Mouse (Mus musculus) liver, postnatal 0 days (tissue): ENCODE measurements around the gene Vamp5.

Source experiments
- CTCF ChIP-seq: sonication (generic); IDR thresholded peaks from 2 replicates; pipeline ENCODE4 v1.5.1; 2016; ENCODE audit warnings: antibody characterized with exemption, low read depth
- EP300 ChIP-seq: IDR thresholded peaks from 2 replicates; pipeline ENCODE4 v1.6.1; 2016; ENCODE audit warnings: antibody characterized with exemption, low read depth, mild to moderate bottlenecking

DNA sequence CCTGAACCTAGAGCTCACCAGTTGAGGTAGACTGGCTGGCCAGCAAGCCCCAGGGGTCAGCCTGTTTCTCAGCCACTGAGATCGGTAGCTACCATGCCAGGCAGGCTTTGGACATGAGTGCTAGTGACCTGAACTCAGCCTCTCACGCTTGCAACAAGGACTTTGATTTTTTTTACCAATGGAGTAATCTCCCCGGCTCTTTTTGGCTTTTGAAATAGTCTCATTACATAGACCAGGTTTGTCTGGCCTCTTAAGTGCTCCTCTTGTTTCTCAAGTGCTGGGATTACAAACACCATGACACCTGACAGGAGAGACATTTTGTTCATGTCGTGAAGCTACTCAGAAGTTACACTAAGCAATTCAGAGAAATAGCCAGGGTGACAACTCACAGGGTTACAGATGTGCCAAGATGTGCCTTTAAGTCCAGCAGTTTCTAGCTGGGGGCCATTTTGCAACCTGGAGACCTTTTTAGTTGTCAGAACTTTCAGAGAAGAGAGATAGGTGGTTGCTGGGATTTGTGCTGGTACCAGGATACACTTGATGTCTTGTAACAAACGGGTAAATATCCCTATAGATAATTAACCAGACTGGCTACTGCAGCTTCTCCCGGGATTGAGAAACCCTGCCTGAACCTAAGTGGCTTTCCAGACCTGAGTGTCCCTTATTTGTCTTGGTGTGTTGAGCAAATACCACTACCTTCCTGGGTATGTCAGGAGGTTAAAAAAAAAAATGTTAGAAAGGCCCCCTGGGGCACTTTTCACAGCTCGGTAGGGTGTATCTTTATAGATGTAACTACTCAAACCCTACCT, 35.9 kb upstream of the Vamp5 start:
- TF ChIP-seq EP300 (no peak), CTCF (no peak)
